In genomic region chr8:78061827-78062719, GRCm38 (mm10) we compare ENCODE assay signal across 9 mouse cellular contexts.
DNase-seq lines count a peak whose midpoint lies in the region; ATAC-seq and TF ChIP-seq lines count a peak whose summit lies in the region.
"Had no signal": no experiment of that assay in that cellular context is flagged by ENCODE, and none has a peak within 500 bp of the region (broad histone marks: within the 10 kb centered on the region; RNA-seq: fewer than 3 reads in every experiment).

No protein-coding gene starts in this region.

- intact Hi-C loops in gastrocnemius, adult 2 months (cut with DNase I): loop anchor here (2.0 kb wide), 1 partner anchor 65 kb away; no protein-coding TSS in a partner anchor

- H3K9ac ChIP-seq in limb, embryonic 13.5 days: no peak overlapping the region

- H3K4me3 ChIP-seq in gastrocnemius, adult 2 months: no peak overlapping the region
- no peak overlapping the region for H3K4me3 ChIP-seq in thymus, adult 2 months (ENCODE audit: control insufficient read depth, insufficient read depth, low read length)
- H3K4me3 ChIP-seq in limb, embryonic 13.5 days: no peak overlapping the region

- peak overlapping the region; percentile 40; the same call in 1 of the 2 replicates for H3K4me2 ChIP-seq in limb, embryonic 13.5 days (replicated peaks)

- H3K36me3 ChIP-seq in thymus, adult 2 months (ENCODE audit: control insufficient read depth, insufficient read depth, low read length): no peaks in the 10 kb centered on the region
- H3K36me3 ChIP-seq in limb, embryonic 13.5 days: no peaks in the 10 kb centered on the region

- no peaks in the 10 kb centered on the region for H3K27me3 ChIP-seq in thymus, adult 2 months (ENCODE audit: control insufficient read depth, insufficient read depth, low read length)
- peaks cover under 1% of the 10 kb centered on the region; the same call in 1 of the 2 replicates for H3K27me3 ChIP-seq in limb, embryonic 13.5 days

- no peak for TF ChIP-seq POLR2A in thymus, adult 2 months (IDR thresholded peaks at IDR 0.05; ENCODE audit: control insufficient read depth, extremely low read depth, insufficient read depth, low read length, poor library complexity)

- peak; percentile 73 for TF ChIP-seq CTCF in gastrocnemius, adult 2 months (IDR thresholded peaks at IDR 0.05)
- TF ChIP-seq CTCF in thymus, adult 2 months (IDR thresholded peaks at IDR 0.05; ENCODE audit: borderline replicate concordance, control insufficient read depth, extremely low read depth, insufficient read depth, low read length, poor library complexity): no peak

- 61% methylated on average over 9 of the region's 9 CpGs for WGBS in thymus, adult 2 months
- WGBS in limb, embryonic 13.5 days: 38% methylated on average over 9 of the region's 9 CpGs

- no peak overlapping the region for H3K27ac ChIP-seq in gastrocnemius, adult 2 months
- H3K27ac ChIP-seq in thymus, adult 2 months (ENCODE audit: control insufficient read depth, insufficient read depth, low read length): no peak overlapping the region
- peak overlapping the region; percentile 22; the same call in 1 of the 2 replicates for H3K27ac ChIP-seq in limb, embryonic 13.5 days

- no peaks in the 10 kb centered on the region for H3K9me3 ChIP-seq in limb, embryonic 13.5 days

- no peak for DNase-seq in gastrocnemius, adult 2 months
- no peak for DNase-seq in gastrocnemius, postnatal 10 days
- DNase-seq in thymus, postnatal 0 days (ENCODE audit: low spot score): peak; percentile 18
- no peak for DNase-seq in thymus, adult 2 months
- peak; percentile 39 for DNase-seq in telencephalon, adult 2 months (ENCODE audit: low read depth, low spot score)
- no peak for DNase-seq in gastrocnemius, postnatal 25 days
- no peak for DNase-seq in adrenal gland, postnatal 14 days

- H3K4me1 ChIP-seq in thymus, adult 2 months (replicated peaks; ENCODE audit: control insufficient read depth, insufficient read depth, low read length): no peaks in the 10 kb centered on the region
- H3K4me1 ChIP-seq in limb, embryonic 13.5 days: peaks cover 31% of the 10 kb centered on the region

- ATAC-seq in limb, embryonic 13.5 days (ENCODE audit: low FRiP score, low read depth): peak; percentile 78
- ATAC-seq: inflammation-experienced regulatory T-cells, adult 6 months had no signal

Comparison
In these comparisons a context has a peak if more than half of its experiments do, and no peak if none do; other contexts are left out.
1. DNase-seq: peak in thymus, postnatal 0 days (single experiment) and telencephalon, adult 2 months (single experiment); none in gastrocnemius, adult 2 months (single experiment), gastrocnemius, postnatal 10 days (single experiment), thymus, adult 2 months (single experiment), gastrocnemius, postnatal 25 days (single experiment) and adrenal gland, postnatal 14 days (single experiment).